Mouse (Mus musculus): ENCODE results near the gene Jchain. TPM values are rescaled to one million over a fixed set of nuclear protein-coding genes. Genes with fewer than 3 reads are reported as not detected.

Gene Jchain
- polyA plus RNA-seq, 1 experiment, result not detected

GRCm38 (mm10) chr5:88540845-88541244 lies 13.2 kb upstream of the Jchain start:
- H3K9me3 ChIP-seq (replicated peaks; ENCODE audit: control insufficient read depth, insufficient read depth, low read length, poor library complexity, severe bottlenecking), result no peaks in the 10 kb centered on the region
- H3K9ac ChIP-seq (ENCODE audit: low read depth, poor library complexity, severe bottlenecking), result no peak overlapping the region
- TF ChIP-seq CTCF (IDR thresholded peaks at IDR 0.05; ENCODE audit: low read depth, low read length) (no peak), POLR2A (IDR thresholded peaks at IDR 0.05; ENCODE audit: insufficient read depth, low read length) (no peak), EP300 (IDR thresholded peaks at IDR 0.05; ENCODE audit: insufficient read depth, low read depth, low read length) (no peak)
- no peaks in the 10 kb centered on the region for H3K4me1 ChIP-seq (ENCODE audit: control insufficient read depth, insufficient read depth, low read length)
- no peaks in the 10 kb centered on the region for H3K27me3 ChIP-seq (ENCODE audit: control insufficient read depth, insufficient read depth, low read length, poor library complexity, severe bottlenecking)
- H3K4me3 ChIP-seq (ENCODE audit: low read depth, low read length), result no peak overlapping the region
- no peaks in the 10 kb centered on the region for H3K36me3 ChIP-seq (ENCODE audit: control insufficient read depth, insufficient read depth, low read length, poor library complexity, severe bottlenecking)
- H3K27ac ChIP-seq (ENCODE audit: insufficient read depth, low read length), result no peak overlapping the region

DNA sequence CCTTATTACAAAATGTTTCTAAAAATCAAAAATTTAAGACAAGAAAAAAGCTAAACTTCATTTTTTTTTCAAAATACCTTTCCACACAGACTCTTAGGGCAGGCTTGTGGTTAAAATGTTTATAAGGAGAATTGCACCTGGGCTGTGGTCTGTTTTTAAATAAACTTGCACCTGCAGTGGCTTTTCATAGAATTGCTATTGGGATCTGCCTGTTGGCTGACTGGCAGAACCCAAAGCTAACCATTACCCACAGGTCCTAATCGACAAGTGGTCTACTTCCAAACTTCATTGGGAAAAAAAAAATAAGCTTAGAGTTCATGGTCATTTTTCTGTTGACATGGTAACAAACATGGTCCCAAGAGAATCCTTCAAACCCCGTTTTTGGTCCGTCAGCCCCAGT lies 7.0 kb upstream of the Jchain start:
- H3K27ac ChIP-seq (ENCODE audit: insufficient read depth, low read length), result no peak overlapping the region
- no peak overlapping the region for H3K4me3 ChIP-seq (ENCODE audit: low read depth, low read length)
- H3K9me3 ChIP-seq (replicated peaks; ENCODE audit: control insufficient read depth, insufficient read depth, low read length, poor library complexity, severe bottlenecking), result no peaks in the 10 kb centered on the region
- TF ChIP-seq CTCF (IDR thresholded peaks at IDR 0.05; ENCODE audit: low read depth, low read length) (no peak), EP300 (IDR thresholded peaks at IDR 0.05; ENCODE audit: insufficient read depth, low read depth, low read length) (no peak), POLR2A (IDR thresholded peaks at IDR 0.05; ENCODE audit: insufficient read depth, low read length) (no peak)
- H3K4me1 ChIP-seq (ENCODE audit: control insufficient read depth, insufficient read depth, low read length), result no peaks in the 10 kb centered on the region
- H3K36me3 ChIP-seq (ENCODE audit: control insufficient read depth, insufficient read depth, low read length, poor library complexity, severe bottlenecking), result no peaks in the 10 kb centered on the region
- H3K27me3 ChIP-seq (ENCODE audit: control insufficient read depth, insufficient read depth, low read length, poor library complexity, severe bottlenecking), result no peaks in the 10 kb centered on the region
- H3K9ac ChIP-seq (ENCODE audit: low read depth, poor library complexity, severe bottlenecking), result no peak overlapping the region

DNA sequence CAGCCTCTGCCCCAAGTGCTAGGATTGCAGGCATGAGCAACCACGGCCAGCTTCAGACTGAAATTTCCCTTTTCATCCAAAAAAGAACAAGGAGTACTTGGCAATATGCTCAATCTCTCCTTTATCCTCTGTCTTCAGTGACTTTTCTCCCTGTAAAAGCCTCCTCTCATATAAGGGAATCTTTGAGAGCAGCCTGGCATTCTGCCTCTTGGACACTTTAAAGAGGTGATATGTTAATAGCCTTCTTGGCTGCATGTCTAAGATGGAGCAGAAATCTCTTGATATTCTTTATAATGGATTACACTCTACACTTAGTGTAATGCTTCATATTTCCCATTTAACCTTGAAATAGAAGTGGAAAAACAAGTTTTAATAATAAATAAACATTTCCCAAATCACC lies 3.2 kb upstream of the Jchain start:
- no peak overlapping the region for H3K4me3 ChIP-seq (ENCODE audit: low read depth, low read length)
- no peak for TF ChIP-seq POLR2A (IDR thresholded peaks at IDR 0.05; ENCODE audit: insufficient read depth, low read length)
- no peak for TF ChIP-seq CTCF (IDR thresholded peaks at IDR 0.05; ENCODE audit: low read depth, low read length)
- no peak for TF ChIP-seq EP300 (IDR thresholded peaks at IDR 0.05; ENCODE audit: insufficient read depth, low read depth, low read length)
- H3K4me1 ChIP-seq (ENCODE audit: control insufficient read depth, insufficient read depth, low read length), result no peaks in the 10 kb centered on the region
- no peak overlapping the region for H3K9ac ChIP-seq (ENCODE audit: low read depth, poor library complexity, severe bottlenecking)
- no peak overlapping the region for H3K27ac ChIP-seq (ENCODE audit: insufficient read depth, low read length)
- no peaks in the 10 kb centered on the region for H3K36me3 ChIP-seq (ENCODE audit: control insufficient read depth, insufficient read depth, low read length, poor library complexity, severe bottlenecking)
- H3K9me3 ChIP-seq (replicated peaks; ENCODE audit: control insufficient read depth, insufficient read depth, low read length, poor library complexity, severe bottlenecking), result no peaks in the 10 kb centered on the region
- peaks cover 1% of the 10 kb centered on the region; the same call in 1 of the 2 replicates for H3K27me3 ChIP-seq (ENCODE audit: control insufficient read depth, insufficient read depth, low read length, poor library complexity, severe bottlenecking)

GRCm38 (mm10) chr5:88519232-88519631 lies 8.5 kb downstream of the Jchain start:
- Histone ChIP-seq H3K4me1 (ENCODE audit: control insufficient read depth, insufficient read depth, low read length) (no peaks in the 10 kb centered on the region), H3K9ac (ENCODE audit: low read depth, poor library complexity, severe bottlenecking) (no peak overlapping the region), H3K9me3 (replicated peaks; ENCODE audit: control insufficient read depth, insufficient read depth, low read length, poor library complexity, severe bottlenecking) (no peaks in the 10 kb centered on the region), H3K36me3 (ENCODE audit: control insufficient read depth, insufficient read depth, low read length, poor library complexity, severe bottlenecking) (no peaks in the 10 kb centered on the region), H3K4me3 (ENCODE audit: low read depth, low read length) (no peak overlapping the region), H3K27me3 (ENCODE audit: control insufficient read depth, insufficient read depth, low read length, poor library complexity, severe bottlenecking) (no peaks in the 10 kb centered on the region), H3K27ac (ENCODE audit: insufficient read depth, low read length) (no peak overlapping the region)
- TF ChIP-seq POLR2A (IDR thresholded peaks at IDR 0.05; ENCODE audit: insufficient read depth, low read length) (no peak), EP300 (IDR thresholded peaks at IDR 0.05; ENCODE audit: insufficient read depth, low read depth, low read length) (no peak), CTCF (IDR thresholded peaks at IDR 0.05; ENCODE audit: low read depth, low read length) (no peak)

- H3K4me3 ChIP-seq (ENCODE audit: low read depth, low read length), result no peak overlapping the region
- H3K27me3 ChIP-seq (ENCODE audit: control insufficient read depth, insufficient read depth, low read length, poor library complexity, severe bottlenecking), result no peaks in the 10 kb centered on the region
- no peaks in the 10 kb centered on the region for H3K9me3 ChIP-seq (replicated peaks; ENCODE audit: control insufficient read depth, insufficient read depth, low read length, poor library complexity, severe bottlenecking)
- no peak overlapping the region for H3K9ac ChIP-seq (ENCODE audit: low read depth, poor library complexity, severe bottlenecking)
- TF ChIP-seq CTCF (IDR thresholded peaks at IDR 0.05; ENCODE audit: low read depth, low read length) (no peak), EP300 (IDR thresholded peaks at IDR 0.05; ENCODE audit: insufficient read depth, low read depth, low read length) (no peak), POLR2A (IDR thresholded peaks at IDR 0.05; ENCODE audit: insufficient read depth, low read length) (no peak)
- no peak overlapping the region for H3K27ac ChIP-seq (ENCODE audit: insufficient read depth, low read length)
- no peaks in the 10 kb centered on the region for H3K36me3 ChIP-seq (ENCODE audit: control insufficient read depth, insufficient read depth, low read length, poor library complexity, severe bottlenecking)
- H3K4me1 ChIP-seq (ENCODE audit: control insufficient read depth, insufficient read depth, low read length), result no peaks in the 10 kb centered on the region
Observed at GRCm38 (mm10) chr5:88508990-88509389, 18.7 kb downstream of the Jchain start.

DNA sequence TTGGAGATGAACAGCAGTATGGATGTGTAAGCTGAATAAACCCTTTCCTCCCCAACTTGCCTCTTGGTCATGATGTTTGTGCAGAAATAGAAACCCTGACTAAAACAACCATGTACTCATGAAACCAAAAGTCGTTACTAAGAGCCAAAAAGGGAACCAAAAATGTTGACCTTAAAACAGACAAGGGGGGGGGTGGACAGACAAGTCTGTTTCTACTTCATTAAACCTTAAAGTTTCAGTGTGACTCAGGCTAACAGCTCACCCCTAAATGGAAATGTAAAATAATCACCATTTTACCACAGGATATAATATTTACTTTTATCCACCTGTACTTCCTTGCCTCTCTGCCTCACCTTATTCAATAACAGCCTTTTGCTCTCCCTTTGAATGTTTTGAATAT lies 19.1 kb downstream of the Jchain start:
- H3K27me3 ChIP-seq (ENCODE audit: control insufficient read depth, insufficient read depth, low read length, poor library complexity, severe bottlenecking), result no peaks in the 10 kb centered on the region
- TF ChIP-seq CTCF (IDR thresholded peaks at IDR 0.05; ENCODE audit: low read depth, low read length), result no peak
- TF ChIP-seq POLR2A (IDR thresholded peaks at IDR 0.05; ENCODE audit: insufficient read depth, low read length), result no peak
- TF ChIP-seq EP300 (IDR thresholded peaks at IDR 0.05; ENCODE audit: insufficient read depth, low read depth, low read length), result no peak
- H3K36me3 ChIP-seq (ENCODE audit: control insufficient read depth, insufficient read depth, low read length, poor library complexity, severe bottlenecking), result no peaks in the 10 kb centered on the region
- H3K4me1 ChIP-seq (ENCODE audit: control insufficient read depth, insufficient read depth, low read length), result no peaks in the 10 kb centered on the region
- H3K27ac ChIP-seq (ENCODE audit: insufficient read depth, low read length), result no peak overlapping the region
- H3K9me3 ChIP-seq (replicated peaks; ENCODE audit: control insufficient read depth, insufficient read depth, low read length, poor library complexity, severe bottlenecking), result no peaks in the 10 kb centered on the region
- no peak overlapping the region for H3K9ac ChIP-seq (ENCODE audit: low read depth, poor library complexity, severe bottlenecking)
- no peak overlapping the region for H3K4me3 ChIP-seq (ENCODE audit: low read depth, low read length)

Data from ES-Bruce4 (cell line).